Mouse (Mus musculus): Measurements from ENCODE around the gene Pnma1.

Pnma1 gene

DNA sequence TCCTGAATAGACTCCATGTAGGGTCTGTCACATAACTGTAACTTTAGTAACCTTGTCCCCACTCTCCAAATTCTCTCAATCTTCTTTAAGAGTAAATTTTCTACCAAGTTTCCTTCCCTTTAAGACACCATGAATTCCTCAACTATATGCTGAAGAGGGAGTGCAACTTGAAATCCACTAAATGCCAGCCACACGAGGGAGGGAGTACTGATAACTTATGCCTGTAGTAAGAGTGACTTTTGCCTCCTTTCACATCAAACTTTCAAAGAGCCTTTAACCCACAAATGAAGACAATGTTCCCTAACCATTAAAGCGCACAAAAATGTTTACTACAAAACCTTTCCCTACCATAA is 46.8 kb downstream of the Pnma1 start:
- no peak for DNase-seq (ENCODE audit: low spot score)

DNA sequence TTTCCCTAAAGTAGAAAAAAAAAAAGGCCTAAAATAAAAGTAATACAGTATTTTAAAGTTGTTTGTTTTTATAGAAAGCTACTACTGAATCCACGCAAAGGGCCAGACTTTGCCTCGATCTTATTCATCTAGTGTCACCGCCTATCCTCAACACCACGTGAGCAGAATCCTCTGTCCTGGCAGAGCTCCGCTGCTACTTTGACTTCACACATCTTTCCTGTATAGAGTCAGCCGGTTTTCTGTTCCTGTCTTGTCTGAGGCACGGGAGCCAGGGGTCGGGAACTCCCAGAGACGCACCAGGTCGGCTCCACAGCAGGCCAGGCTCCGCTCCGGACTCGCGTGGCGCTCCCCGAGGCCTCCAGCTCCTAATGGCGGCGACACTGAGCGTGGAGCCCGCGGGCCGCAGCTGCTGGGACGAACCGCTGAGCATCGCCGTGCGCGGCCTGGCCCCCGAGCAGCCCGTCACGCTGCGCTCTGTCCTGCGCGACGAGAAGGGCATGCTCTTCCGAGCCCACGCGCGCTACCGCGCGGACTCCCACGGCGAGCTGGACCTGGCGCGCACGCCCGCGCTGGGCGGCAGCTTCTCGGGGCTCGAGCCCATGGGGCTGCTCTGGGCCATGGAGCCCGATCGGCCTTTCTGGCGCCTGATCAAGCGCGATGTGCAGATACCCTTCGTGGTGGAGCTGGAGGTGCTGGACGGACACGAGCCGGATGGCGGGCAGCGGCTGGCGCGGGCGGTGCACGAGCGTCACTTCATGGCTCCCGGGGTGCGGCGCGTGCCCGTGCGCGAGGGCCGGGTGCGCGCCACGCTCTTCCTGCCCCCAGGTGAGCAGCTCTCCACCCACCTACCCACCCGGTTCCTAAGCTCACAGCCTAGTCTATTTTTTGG is 47.4 kb downstream of the Pnma1 start, which contains the start of gene Acot6:
Gene Acot6 (plus strand): TSS at position 51 of the 889 bp plus-strand sequence.
- DNase-seq (ENCODE audit: low spot score): peak; percentile 49

DNA sequence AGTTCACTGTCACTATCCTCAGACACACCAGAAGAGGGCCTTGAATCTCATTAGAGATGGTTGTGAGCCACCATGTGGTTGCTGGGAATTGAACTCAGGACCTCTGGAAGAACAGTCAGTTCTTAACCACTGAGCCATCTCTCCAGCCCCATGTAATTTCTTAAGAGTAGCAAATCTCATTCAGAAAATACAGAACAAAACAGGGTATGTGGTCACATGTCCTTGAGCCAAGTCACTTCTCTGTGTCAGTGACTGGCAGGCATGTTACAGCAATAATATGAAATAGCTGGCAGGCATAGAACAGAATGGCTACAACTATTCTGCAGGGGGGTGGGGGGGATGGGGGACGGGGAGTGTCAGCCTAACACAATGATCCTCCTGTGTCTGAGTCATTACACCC is 48.2 kb downstream of the Pnma1 start:
- no peak for DNase-seq (ENCODE audit: low spot score)

DNA sequence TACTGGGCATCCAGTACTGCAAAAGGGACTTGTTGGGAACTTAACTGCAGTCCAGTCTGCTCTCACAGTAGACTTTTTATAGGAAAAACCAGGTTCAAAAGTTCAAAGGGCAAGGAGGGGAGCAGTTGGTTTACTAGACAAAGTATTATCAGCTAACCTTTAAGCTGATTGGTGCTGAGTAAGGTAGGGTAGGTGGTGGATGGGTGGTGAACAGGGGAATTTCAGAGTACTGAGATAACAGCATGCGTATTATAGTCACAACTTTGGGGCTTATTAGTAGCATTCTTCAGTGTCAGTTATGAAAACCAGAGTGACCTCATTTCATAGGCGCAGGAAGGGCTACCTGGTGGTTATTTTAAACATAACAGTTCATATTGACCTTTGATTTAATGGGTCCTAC is 48.7 kb downstream of the Pnma1 start:
- no peak for DNase-seq (ENCODE audit: low spot score)

Data from ovary, postnatal 36 days (tissue).